Mouse (Mus musculus): Measurements from ENCODE around the gene Zdhhc3.

DNA sequence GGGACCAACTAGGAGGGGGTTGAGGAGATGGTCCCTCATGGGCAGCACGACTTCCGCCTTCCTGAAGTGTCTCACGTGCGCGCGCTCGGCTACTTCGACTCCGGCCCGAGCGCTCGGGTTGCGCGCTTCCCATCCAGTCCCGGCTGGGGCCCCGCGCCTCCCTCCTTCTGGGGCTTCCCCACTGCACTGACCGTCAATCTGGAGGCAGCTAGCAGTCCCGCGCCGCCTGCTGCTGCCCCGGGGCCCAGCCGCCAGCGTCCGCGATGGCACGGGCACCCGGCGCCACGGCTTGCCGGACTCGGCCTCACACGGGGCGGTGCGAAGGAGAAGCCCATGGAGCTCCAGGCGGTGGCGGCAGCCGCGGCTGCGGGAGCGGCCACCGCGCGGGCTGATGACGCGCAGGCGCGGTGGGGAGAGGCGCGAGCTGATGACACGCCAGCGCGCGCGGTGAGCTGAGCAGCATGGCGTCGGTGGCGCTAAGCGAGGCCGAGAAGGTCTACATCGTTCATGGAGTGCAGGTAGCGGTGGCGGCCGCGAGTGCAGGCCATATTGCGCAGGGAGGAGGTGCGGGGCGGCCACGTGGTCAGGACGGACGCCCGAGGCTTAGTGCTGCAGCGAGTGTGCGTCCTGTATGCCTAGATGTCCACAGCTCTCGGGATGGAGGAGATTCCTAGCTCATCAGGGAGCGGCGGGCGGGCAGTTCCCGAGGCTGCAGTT lies at the start of gene Zdhhc3, which contains the start of gene Exosc7:
- TF ChIP-seq FLI1 (IDR thresholded peaks at IDR 0.05; ENCODE audit: low read length) (no peak), GATA1 (IDR thresholded peaks at IDR 0.05; ENCODE audit: borderline replicate concordance, low read length) (no peak)
